Mouse (Mus musculus): ENCODE measurements around the gene Krt16. TPM values are rescaled to one million over a fixed set of nuclear protein-coding genes. Genes with fewer than 3 reads are reported as not detected.
"Not testable (repeated sequence)": the region's sequence is repeated elsewhere in the genome, so short reads cannot be mapped to it uniquely, and the experiment has no call there.

The Krt16 gene
- total RNA-seq, 2 experiments from 2014 or later = not detected

GRCm38 (mm10) chr11:100260514-100261234 lies 12.0 kb upstream of the Krt16 start, which contains the start of gene Krt17:
Gene Krt17, minus strand, starts transcription at chr11:100261029.
- DNase-seq = no peak
- intact Hi-C loops (cut with DNase I) = no loop called here

- intact Hi-C loops (cut with DNase I) = no loop called here
- DNase-seq = no peak
These were observed 10.4 kb upstream of the Krt16 start for GRCm38 (mm10) chr11:100259079-100259478.

GRCm38 (mm10) chr11:100257967-100258366 lies 9.3 kb upstream of the Krt16 start:
- DNase-seq = no peak
- intact Hi-C loops (cut with DNase I) = no loop called here

- DNase-seq = no peak
- intact Hi-C loops (cut with DNase I) = no loop called here
These were observed 6.8 kb upstream of the Krt16 start for GRCm38 (mm10) chr11:100255514-100255913.

GRCm38 (mm10) chr11:100254360-100255090 lies 5.8 kb upstream of the Krt16 start:
- no peak for DNase-seq
- intact Hi-C loops (cut with DNase I) = no loop called here

- intact Hi-C loops (cut with DNase I); DNase-seq: not testable (repeated sequence)
These were observed 2.2 kb downstream of the Krt16 start for GRCm38 (mm10) chr11:100246471-100246870.

- intact Hi-C loops (cut with DNase I) = not testable (repeated sequence)
These were observed 8.4 kb downstream of the Krt16 start for GRCm38 (mm10) chr11:100240272-100240671.

GRCm38 (mm10) chr11:100221741-100222140 lies 27.0 kb downstream of the Krt16 start:
- no peak for DNase-seq
- intact Hi-C loops (cut with DNase I) = no loop called here

More at GRCm38 (mm10) chr11:100240272-100240671, 8.4 kb downstream of the Krt16 start:
- DNase-seq = not testable (repeated sequence)

- intact Hi-C loops (cut with DNase I) = no loop called here
- no peak for DNase-seq
These were observed 29.4 kb downstream of the Krt16 start for GRCm38 (mm10) chr11:100219304-100219703.

- intact Hi-C loops (cut with DNase I) = no loop called here
- no peak for DNase-seq
These were observed 40.2 kb downstream of the Krt16 start for GRCm38 (mm10) chr11:100208542-100208941.

GRCm38 (mm10) chr11:100207498-100207897 lies 41.2 kb downstream of the Krt16 start, which contains the start of gene Krt14:
Gene Krt14, minus strand, starts transcription at chr11:100207548.
- no peak for DNase-seq
- intact Hi-C loops (cut with DNase I) = no loop called here

GRCm38 (mm10) chr11:100203448-100203847 lies 45.3 kb downstream of the Krt16 start:
- DNase-seq = no peak
- intact Hi-C loops (cut with DNase I) = no loop called here

GRCm38 (mm10) chr11:100202906-100203305 lies 45.8 kb downstream of the Krt16 start:
- intact Hi-C loops (cut with DNase I) = no loop called here

GRCm38 (mm10) chr11:100200104-100200820 lies 48.4 kb downstream of the Krt16 start:
- intact Hi-C loops (cut with DNase I) = no loop called here
- DNase-seq = no peak

More at GRCm38 (mm10) chr11:100202906-100203305, 45.8 kb downstream of the Krt16 start:
- no peak for DNase-seq

GRCm38 (mm10) chr11:100198666-100199065 lies 50.0 kb downstream of the Krt16 start:
- no peak for DNase-seq
- intact Hi-C loops (cut with DNase I) = no loop called here

Other genes with a start within 250 kb of the Krt16 start
- not detected for gene Krt33a, start 232.7 kb downstream of the Krt16 start, total RNA-seq (2021)
- not detected for gene Krt33b, start 219.0 kb downstream of the Krt16 start, total RNA-seq (2021)
- gene Krt34, start 207.3 kb downstream of the Krt16 start, total RNA-seq (2021) = not detected
- gene Krt31, start 198.4 kb downstream of the Krt16 start, total RNA-seq (2021) = not detected
- gene Krt32, start 160.7 kb downstream of the Krt16 start, total RNA-seq (2021) = not detected
- not detected for gene Krt35, start 152.7 kb downstream of the Krt16 start, total RNA-seq (2021)
- gene Krt36, start 143.3 kb downstream of the Krt16 start, total RNA-seq (2021) = not detected
- gene Krt13, start 127.3 kb downstream of the Krt16 start, total RNA-seq (2021) = not detected
- not detected for gene Krt15, start 113.0 kb downstream of the Krt16 start, total RNA-seq (2021)
- under 1 TPM; 0.41 to 0.57 TPM for gene Krt19, start 100.2 kb downstream of the Krt16 start, total RNA-seq (2021)
- not detected for gene Krt9, start 55.7 kb downstream of the Krt16 start, total RNA-seq (2021)
- not detected for gene Krt14, start 41.4 kb downstream of the Krt16 start, total RNA-seq (2021)
- gene Krt17, start 12.1 kb upstream of the Krt16 start, total RNA-seq (2021) = under 1 TPM in 1 of 2 experiments, not detected in 1; 0.82 TPM
- gene Krt42, start 21.0 kb upstream of the Krt16 start, total RNA-seq (2021) = not detected
- gene Eif1, start 71.0 kb upstream of the Krt16 start, total RNA-seq (2021) = 1,000 to 10,000 TPM in 1 of 2 experiments, 100 to 1,000 TPM in 1; 947 to 1,138 TPM
- not detected for gene Gast, start 85.5 kb upstream of the Krt16 start, total RNA-seq (2021)
- under 1 TPM in 1 of 2 experiments, not detected in 1; 0.23 TPM for gene Hap1, start 107.2 kb upstream of the Krt16 start, total RNA-seq (2021)
- 10 to 100 TPM; 73.8 to 80.2 TPM for gene Jup, start 148.9 kb upstream of the Krt16 start, total RNA-seq (2021)
- gene P3h4, start 165.9 kb upstream of the Krt16 start, total RNA-seq (2021) = 1 to 10 TPM; 3.6 to 4.1 TPM
- 1 to 10 TPM; 5.1 to 6.5 TPM for gene Fkbp10, start 166.8 kb upstream of the Krt16 start, total RNA-seq (2021)
- 1 to 10 TPM; 7.5 to 8.1 TPM for gene Nt5c3b, start 192.9 kb upstream of the Krt16 start, total RNA-seq (2021)
- gene Klhl10, start 193.0 kb upstream of the Krt16 start, total RNA-seq (2021) = under 1 TPM; 0.22 to 0.26 TPM
- 1 to 10 TPM; 3.3 to 3.7 TPM for gene Klhl11, start 223.8 kb upstream of the Krt16 start, total RNA-seq (2021)

Data from gastrocnemius, postnatal 36 days (tissue).